Mouse (Mus musculus): ENCODE measurements around the gene St6galnac3. TPM values are rescaled to one million over a fixed set of nuclear protein-coding genes. Genes with fewer than 3 reads are reported as not detected.

The St6galnac3 gene
- total and polyA plus RNA-seq, 2 experiments from 2014 or later, result 6.9 to 11.9 TPM

DNA sequence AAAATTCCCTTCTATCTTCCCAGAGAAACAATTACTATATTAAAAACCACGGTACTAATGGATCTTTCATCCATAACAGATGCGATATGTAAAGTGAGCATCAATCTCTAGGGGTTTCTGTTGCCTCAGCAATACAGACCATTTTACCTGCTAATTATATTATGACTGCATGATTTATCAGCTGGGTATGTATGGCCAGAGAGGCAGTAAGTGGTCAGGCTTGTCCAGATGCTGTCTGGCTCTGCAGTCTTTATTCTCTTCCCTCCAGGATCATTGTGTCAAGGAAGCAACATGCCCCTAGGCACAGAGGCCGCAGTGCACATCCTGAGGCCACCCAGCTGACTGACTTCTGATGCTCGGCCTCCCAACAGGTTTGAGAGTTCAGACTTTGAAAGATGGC lies 222.5 kb downstream of the St6galnac3 start:
- Histone ChIP-seq H3K36me3 (ENCODE audit: insufficient read depth, low read length) (no peaks in the 10 kb centered on the region), H3K27ac (ENCODE audit: low read depth, low read length) (no peak overlapping the region), H3K9ac (replicated peaks; ENCODE audit: low read length, poor library complexity, severe bottlenecking) (no peak overlapping the region), H3K4me2 (ENCODE audit: low read depth, low read length, poor library complexity, severe bottlenecking) (no peak overlapping the region), H3K4me1 (ENCODE audit: insufficient read depth, low read length) (no peaks in the 10 kb centered on the region), H3K27me3 (ENCODE audit: insufficient read depth, low read length) (no peaks in the 10 kb centered on the region), H3K9me3 (ENCODE audit: low read length) (no peaks in the 10 kb centered on the region), H3K4me3 (ENCODE audit: low read depth, low read length) (no peak overlapping the region)
- DNase-seq (ENCODE audit: low spot score) (no peak), ATAC-seq (ENCODE audit: low FRiP score) (no peak)
- 56% methylated on average over 4 of the region's 4 CpGs for WGBS
- TF ChIP-seq CTCF (IDR thresholded peaks at IDR 0.05), result no peak

DNA sequence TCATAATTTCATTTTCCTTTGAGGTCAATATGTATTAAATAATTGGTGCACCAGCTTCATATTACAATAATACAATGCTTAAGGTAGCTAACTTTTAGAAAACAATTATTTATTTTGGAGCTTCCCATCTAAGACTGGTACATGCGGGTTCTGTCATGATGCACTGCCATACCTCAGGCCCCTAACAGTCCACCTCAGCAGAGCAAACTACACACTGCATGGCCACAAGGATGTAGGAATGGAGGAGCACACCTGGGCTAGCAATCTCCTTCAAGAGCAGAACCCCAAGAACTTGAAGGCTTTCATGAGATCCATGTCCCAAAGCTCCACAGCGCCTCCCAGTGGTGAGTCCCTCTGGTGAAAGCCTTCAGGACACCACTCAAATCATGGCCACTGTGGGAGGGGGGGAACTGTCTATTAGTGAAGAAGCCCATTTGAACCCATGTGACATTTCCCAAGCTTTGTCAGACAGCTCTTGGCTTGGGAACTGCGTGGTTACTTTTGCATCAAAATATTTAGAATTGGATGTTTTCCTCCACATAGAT lies 223.6 kb downstream of the St6galnac3 start:
- no peak for ATAC-seq (ENCODE audit: low FRiP score)
- 68% methylated on average over 3 of the region's 3 CpGs for whole genome bisulfite sequencing

DNA sequence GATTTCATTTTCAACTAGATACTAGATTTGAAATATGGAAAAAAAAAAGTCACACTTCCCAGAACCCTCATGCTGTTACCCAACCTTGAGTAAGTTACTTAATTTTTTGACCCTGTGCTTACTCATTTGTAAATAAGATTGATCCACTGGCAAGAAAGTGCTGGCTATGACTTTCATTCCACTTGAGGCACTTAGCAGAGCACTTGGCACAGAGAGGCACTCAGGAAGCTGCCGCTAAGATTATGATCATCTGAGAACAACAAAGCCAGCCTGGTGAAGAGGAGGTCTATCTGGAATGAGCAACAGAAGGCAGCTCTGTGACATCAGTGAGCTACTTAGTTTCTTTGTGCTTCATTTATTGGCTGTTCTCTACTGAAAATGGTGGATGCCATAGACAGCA lies 232.0 kb downstream of the St6galnac3 start:
- no peak overlapping the region for H3K4me3 ChIP-seq (ENCODE audit: low read depth, low read length)
- ATAC-seq (ENCODE audit: low FRiP score) (no peak), DNase-seq (ENCODE audit: low spot score) (no peak)
- H3K9me3 ChIP-seq (ENCODE audit: low read length), result no peaks in the 10 kb centered on the region
- no peaks in the 10 kb centered on the region for H3K27me3 ChIP-seq (ENCODE audit: insufficient read depth, low read length)
- WGBS, result 69% methylated on average over 1 of the region's 1 CpGs
- no peak overlapping the region for H3K4me2 ChIP-seq (ENCODE audit: low read depth, low read length, poor library complexity, severe bottlenecking)
- H3K9ac ChIP-seq (replicated peaks; ENCODE audit: low read length, poor library complexity, severe bottlenecking), result no peak overlapping the region
- no peak overlapping the region for H3K27ac ChIP-seq (ENCODE audit: low read depth, low read length)
- TF ChIP-seq CTCF (IDR thresholded peaks at IDR 0.05), result no peak
- 0 out of 2 replicates have a peak, but pooled peaks cover 4% of the 10 kb centered on the region for H3K4me1 ChIP-seq (ENCODE audit: insufficient read depth, low read length)
- H3K36me3 ChIP-seq (ENCODE audit: insufficient read depth, low read length), result no peaks in the 10 kb centered on the region

More for the DNA sequence above, 223.6 kb downstream of the St6galnac3 start:
- Histone ChIP-seq H3K36me3 (ENCODE audit: insufficient read depth, low read length) (no peaks in the 10 kb centered on the region), H3K4me2 (ENCODE audit: low read depth, low read length, poor library complexity, severe bottlenecking) (no peak overlapping the region), H3K27me3 (ENCODE audit: insufficient read depth, low read length) (no peaks in the 10 kb centered on the region), H3K9ac (replicated peaks; ENCODE audit: low read length, poor library complexity, severe bottlenecking) (no peak overlapping the region), H3K4me3 (ENCODE audit: low read depth, low read length) (no peak overlapping the region), H3K9me3 (ENCODE audit: low read length) (no peaks in the 10 kb centered on the region), H3K4me1 (ENCODE audit: insufficient read depth, low read length) (no peaks in the 10 kb centered on the region), H3K27ac (ENCODE audit: low read depth, low read length) (no peak overlapping the region)
- peak; percentile 77 for TF ChIP-seq CTCF (IDR thresholded peaks at IDR 0.05)
- peak; percentile 80 for DNase-seq (ENCODE audit: low spot score)

DNA sequence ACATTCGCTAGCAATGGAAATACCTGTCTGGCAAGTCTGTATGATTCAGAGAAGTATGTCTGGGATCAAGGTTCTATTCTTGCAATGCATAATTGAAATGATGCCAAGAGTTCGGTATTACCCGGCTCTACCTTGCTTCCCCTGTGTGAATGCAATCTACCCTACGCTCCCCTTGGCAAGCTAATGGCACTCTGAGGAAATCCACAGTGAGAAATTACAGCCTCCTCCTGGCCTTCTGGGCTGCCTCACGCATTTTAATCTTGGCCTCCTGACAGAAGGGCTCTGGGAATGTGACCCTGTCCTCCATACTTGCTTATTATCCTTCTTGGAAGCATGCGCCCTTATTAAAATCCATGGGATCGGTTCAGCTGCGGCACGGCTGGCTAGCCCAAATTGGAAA lies 235.3 kb downstream of the St6galnac3 start:
- H3K9me3 ChIP-seq (ENCODE audit: low read length), result no peaks in the 10 kb centered on the region
- H3K27me3 ChIP-seq (ENCODE audit: insufficient read depth, low read length), result no peaks in the 10 kb centered on the region
- no peak overlapping the region for H3K4me3 ChIP-seq (ENCODE audit: low read depth, low read length)
- no peak overlapping the region for H3K9ac ChIP-seq (replicated peaks; ENCODE audit: low read length, poor library complexity, severe bottlenecking)
- DNase-seq (ENCODE audit: low spot score) (no peak), ATAC-seq (ENCODE audit: low FRiP score) (no peak)
- 0 out of 2 replicates have a peak, but pooled peaks cover 7% of the 10 kb centered on the region for H3K4me1 ChIP-seq (ENCODE audit: insufficient read depth, low read length)
- 54% methylated on average over 9 of the region's 9 CpGs for WGBS
- TF ChIP-seq CTCF (IDR thresholded peaks at IDR 0.05), result no peak
- no peak overlapping the region for H3K27ac ChIP-seq (ENCODE audit: low read depth, low read length)
- no peaks in the 10 kb centered on the region; the same call in 1 of the 2 replicates for H3K36me3 ChIP-seq (ENCODE audit: insufficient read depth, low read length)
- H3K4me2 ChIP-seq (ENCODE audit: low read depth, low read length, poor library complexity, severe bottlenecking), result no peak overlapping the region

DNA sequence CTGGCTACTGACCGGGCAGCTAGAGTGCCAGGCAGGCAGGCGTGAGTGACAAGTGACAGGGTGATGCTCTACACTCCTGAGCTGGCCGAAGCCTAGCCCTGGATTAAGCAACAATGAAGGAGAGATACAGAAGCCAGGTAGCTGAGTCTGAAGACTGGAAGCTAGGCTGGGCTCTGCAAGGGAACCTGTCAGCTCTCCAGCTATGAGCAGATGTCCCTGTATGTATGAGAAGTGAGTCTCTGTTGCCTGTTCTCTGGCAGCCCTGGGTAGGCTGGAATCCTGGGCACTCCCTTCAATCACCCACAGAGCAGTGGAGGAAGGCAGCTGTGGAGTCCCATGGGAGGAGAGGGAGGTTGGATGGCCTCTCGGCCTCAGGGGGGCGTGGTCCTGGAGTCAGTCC lies 236.0 kb downstream of the St6galnac3 start:
- 92% methylated on average over 5 of the region's 5 CpGs for WGBS
- H3K4me1 ChIP-seq (ENCODE audit: insufficient read depth, low read length), result 0 out of 2 replicates have a peak, but pooled peaks cover 7% of the 10 kb centered on the region
- H3K4me3 ChIP-seq (ENCODE audit: low read depth, low read length), result no peak overlapping the region
- no peaks in the 10 kb centered on the region; the same call in 1 of the 2 replicates for H3K36me3 ChIP-seq (ENCODE audit: insufficient read depth, low read length)
- ATAC-seq (ENCODE audit: low FRiP score), result no peak
- no peaks in the 10 kb centered on the region for H3K9me3 ChIP-seq (ENCODE audit: low read length)
- H3K27me3 ChIP-seq (ENCODE audit: insufficient read depth, low read length), result no peaks in the 10 kb centered on the region
- H3K27ac ChIP-seq (ENCODE audit: low read depth, low read length), result no peak overlapping the region
- H3K4me2 ChIP-seq (ENCODE audit: low read depth, low read length, poor library complexity, severe bottlenecking), result no peak overlapping the region
- TF ChIP-seq CTCF (IDR thresholded peaks at IDR 0.05), result no peak
- no peak for DNase-seq (ENCODE audit: low spot score)
- H3K9ac ChIP-seq (replicated peaks; ENCODE audit: low read length, poor library complexity, severe bottlenecking), result no peak overlapping the region

DNA sequence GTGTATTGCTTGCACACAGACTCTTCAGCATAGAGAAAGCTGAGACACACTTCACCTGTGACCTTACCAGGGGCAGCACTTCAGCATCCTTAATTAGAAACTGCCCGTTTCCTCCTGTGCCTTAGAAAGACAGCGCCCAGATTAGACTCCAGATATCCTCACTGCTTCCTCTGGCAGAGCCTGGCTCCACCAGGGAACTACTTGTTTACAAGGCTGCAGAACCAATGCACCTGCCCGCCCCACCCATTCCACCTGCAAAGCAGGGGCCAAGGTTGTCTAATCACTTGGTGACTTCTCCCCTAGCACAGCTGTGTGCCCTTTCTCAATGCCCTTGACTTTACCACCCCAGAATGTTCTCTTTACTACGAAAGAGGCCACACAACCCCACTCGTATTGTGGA lies 239.8 kb downstream of the St6galnac3 start:
- Histone ChIP-seq H3K4me1 (ENCODE audit: insufficient read depth, low read length) (0 out of 2 replicates have a peak, but pooled peaks cover 4% of the 10 kb centered on the region), H3K4me3 (ENCODE audit: low read depth, low read length) (no peak overlapping the region), H3K9me3 (ENCODE audit: low read length) (no peaks in the 10 kb centered on the region), H3K9ac (replicated peaks; ENCODE audit: low read length, poor library complexity, severe bottlenecking) (no peak overlapping the region), H3K4me2 (ENCODE audit: low read depth, low read length, poor library complexity, severe bottlenecking) (no peak overlapping the region), H3K27ac (ENCODE audit: low read depth, low read length) (no peak overlapping the region), H3K27me3 (ENCODE audit: insufficient read depth, low read length) (no peaks in the 10 kb centered on the region), H3K36me3 (ENCODE audit: insufficient read depth, low read length) (no peaks in the 10 kb centered on the region; the same call in 1 of the 2 replicates)
- DNase-seq (ENCODE audit: low spot score) (no peak), ATAC-seq (ENCODE audit: low FRiP score) (no peak)
- WGBS, result 89% methylated on average over 5 of the region's 5 CpGs
- TF ChIP-seq CTCF (IDR thresholded peaks at IDR 0.05), result no peak

All from midbrain, postnatal 0 days (tissue).